Mouse (Mus musculus) heart, adult 2 months (tissue): ENCODE results near the gene Dab1. TPM values are rescaled to one million over a fixed set of nuclear protein-coding genes. Genes with fewer than 3 reads are reported as not detected.

Experiments used
- DNase-seq, 2 experiments: peaks; one replicate each; pipeline ENCODE4 v3.0.0; 2021
- H3K27ac ChIP-seq: fragments of 200-600 bp; 2 replicates; pipeline ENCODE4 v1.8.1; 2022
- H3K27me3 ChIP-seq: fragments of 200-500 bp; 2 replicates; pipeline ENCODE4 v1.6.1; 2012; ENCODE audit warnings: mild to moderate bottlenecking, low read length, inconsistent platforms, mixed read lengths; ENCODE audit not compliant: control insufficient read depth, insufficient read depth
- H3K36me3 ChIP-seq: fragments of 200-500 bp; 2 replicates; pipeline ENCODE4 v1.6.1; 2012; ENCODE audit warnings: low read length, inconsistent platforms; ENCODE audit not compliant: control insufficient read depth, insufficient read depth
- H3K4me1 ChIP-seq: fragments of 200-500 bp; 2 replicates; pipeline ENCODE4 v1.6.1; 2011; ENCODE audit warnings: low read length; ENCODE audit not compliant: control insufficient read depth, insufficient read depth
- H3K4me3 ChIP-seq: fragments of 200-600 bp; 2 replicates; pipeline ENCODE4 v1.8.1; 2022
- H3K79me2 ChIP-seq: fragments of 200-500 bp; replicated peaks from 2 replicates; pipeline ENCODE4 v1.6.1; 2012; ENCODE audit warnings: mild to moderate bottlenecking, inconsistent platforms, low read length, moderate library complexity, mixed read lengths; ENCODE audit not compliant: control insufficient read depth, insufficient read depth
- H3K9ac ChIP-seq: fragments of 200-500 bp; 2 replicates; pipeline ENCODE4 v1.6.1; 2012; ENCODE audit warnings: low read depth, mild to moderate bottlenecking, control low read depth, inconsistent platforms, low read length, mixed read lengths
- CTCF ChIP-seq: fragments of 200-600 bp; IDR thresholded peaks from 2 replicates; pipeline ENCODE4 v1.8.1; 2022; ENCODE audit warnings: antibody characterized with exemption, mild to moderate bottlenecking, moderate library complexity
- EP300 ChIP-seq: fragments of 200-500 bp; IDR thresholded peaks from 2 replicates; pipeline ENCODE4 v1.6.1; 2011; ENCODE audit warnings: low read depth, low read length, control low read depth; ENCODE audit not compliant: insufficient read depth
- POLR2A ChIP-seq: fragments of 200-500 bp; IDR thresholded peaks from 2 replicates; pipeline ENCODE4 v1.6.1; 2011; ENCODE audit warnings: mild to moderate bottlenecking, low read depth, low read length, control low read depth; ENCODE audit not compliant: insufficient read depth
- WGBS: fragments of 180-500 bp; shearing (Covaris S2); methylation state at CpG from one replicate; pipeline ENCODE4 v1.1.7; 2018; 5-methylcytosine and 5-hydroxymethylcytosine counted together
- intact Hi-C: fragments of 180-260 bp; cut with DNase I; formaldehyde crosslinking; loops from one replicate; pipeline ENCODE4 v1.15.1; 2025
- polyA plus RNA-seq: library from polyadenylated mRNA; depleted of rRNA; stranded (reverse); fragments of >200 nt; gene quantifications from 2 replicates; pipeline ENCODE4 v1.2.3, GENCODE M21; 2012
- total RNA-seq, 2 experiments: library from RNA; stranded (reverse); gene quantifications; 2 replicates each; pipeline ENCODE4 v1.2.3; 2021

Dab1 gene
- total and polyA plus RNA-seq, 3 experiments = 0.21 TPM; not detected in 2

DNA sequence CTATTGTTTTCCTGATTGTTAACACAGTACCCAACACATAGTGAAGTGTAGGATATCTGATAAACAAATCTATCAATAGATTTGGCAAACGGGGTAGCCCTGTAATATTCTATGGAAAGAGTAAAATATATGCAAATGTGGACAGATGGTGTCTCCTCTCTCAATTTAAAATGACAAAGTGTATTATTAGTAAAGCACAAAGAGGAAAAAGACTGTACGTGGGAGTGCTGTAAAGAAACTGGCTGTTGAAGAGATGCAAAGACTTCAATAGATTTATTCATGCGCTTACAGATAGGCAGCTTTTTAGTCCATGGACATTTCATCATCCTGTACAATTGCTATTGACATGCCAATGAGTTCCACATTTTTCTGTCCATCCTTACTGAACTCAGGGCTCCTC, 558.9 kb downstream of the Dab1 start:
- TF ChIP-seq EP300 = no peak
- no peak for TF ChIP-seq CTCF
- TF ChIP-seq POLR2A = no peak
- intact Hi-C loops = no loop called here
- H3K79me2 ChIP-seq = no peaks in the 10 kb centered on the region
- 85% methylated on average over 3 of the region's 3 CpGs for WGBS
- no peaks in the 10 kb centered on the region for H3K4me1 ChIP-seq
- H3K4me3 ChIP-seq = no peak overlapping the region
- H3K9ac ChIP-seq = no peak overlapping the region
- H3K27me3 ChIP-seq = no peaks in the 10 kb centered on the region
- DNase-seq = no peak
- H3K36me3 ChIP-seq = no peaks in the 10 kb centered on the region
- no peak overlapping the region for H3K27ac ChIP-seq

DNA sequence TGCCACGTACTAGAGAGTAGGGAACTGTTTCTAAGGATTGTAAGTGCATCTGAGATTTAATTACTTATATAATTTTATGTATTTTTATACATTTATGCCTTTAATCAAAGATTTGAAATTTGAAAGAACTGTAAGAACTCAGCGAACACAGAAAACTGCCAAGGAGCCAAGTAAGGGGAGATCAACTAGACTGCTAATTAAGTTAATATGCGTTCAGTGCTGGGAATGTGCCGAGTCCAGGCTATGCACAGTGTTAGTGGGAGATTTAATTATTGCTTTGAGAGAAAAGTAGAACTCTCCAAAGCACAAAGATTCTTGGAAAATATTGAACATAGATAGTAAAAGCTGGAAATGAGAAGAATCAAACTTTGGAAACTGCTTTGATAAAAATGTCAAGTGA, 567.2 kb downstream of the Dab1 start:
- WGBS = 81% methylated on average over 4 of the region's 4 CpGs
- Histone ChIP-seq H3K27ac (no peak overlapping the region), H3K79me2 (no peaks in the 10 kb centered on the region), H3K36me3 (no peaks in the 10 kb centered on the region), H3K4me3 (no peak overlapping the region), H3K4me1 (no peaks in the 10 kb centered on the region), H3K9ac (no peak overlapping the region), H3K27me3 (no peaks in the 10 kb centered on the region)
- no peak for TF ChIP-seq CTCF
- no peak for TF ChIP-seq POLR2A
- TF ChIP-seq EP300 = no peak
- DNase-seq = no peak
- intact Hi-C loops = no loop called here

DNA sequence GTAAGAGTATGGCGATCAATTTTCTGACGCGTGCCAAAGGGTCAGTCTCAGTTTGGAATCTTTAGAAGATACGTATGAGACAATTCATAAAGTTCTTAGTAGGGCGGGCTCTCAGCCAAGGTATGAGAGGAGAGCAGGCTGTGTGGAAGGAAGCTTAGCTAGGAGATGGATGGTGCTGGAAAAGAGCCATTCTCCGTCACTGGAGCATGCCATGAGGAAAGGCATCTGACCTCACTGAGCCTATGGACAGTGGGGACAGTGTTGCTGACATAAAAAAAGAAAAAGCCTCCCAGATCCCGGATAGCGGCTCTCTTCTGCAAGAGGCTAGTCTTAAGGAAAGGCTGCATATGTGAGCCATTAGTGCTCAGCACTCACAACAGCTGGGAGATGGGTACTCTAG, 579.5 kb downstream of the Dab1 start:
- H3K9ac ChIP-seq = no peak overlapping the region
- intact Hi-C loops = no loop called here
- TF ChIP-seq CTCF (no peak), EP300 (no peak), POLR2A (no peak)
- no peaks in the 10 kb centered on the region for H3K27me3 ChIP-seq
- H3K4me3 ChIP-seq = no peak overlapping the region
- no peak overlapping the region for H3K27ac ChIP-seq
- H3K4me1 ChIP-seq = no peaks in the 10 kb centered on the region
- no peak for DNase-seq
- H3K36me3 ChIP-seq = no peaks in the 10 kb centered on the region
- no peaks in the 10 kb centered on the region for H3K79me2 ChIP-seq
- 76% methylated on average over 8 of the region's 8 CpGs for WGBS

DNA sequence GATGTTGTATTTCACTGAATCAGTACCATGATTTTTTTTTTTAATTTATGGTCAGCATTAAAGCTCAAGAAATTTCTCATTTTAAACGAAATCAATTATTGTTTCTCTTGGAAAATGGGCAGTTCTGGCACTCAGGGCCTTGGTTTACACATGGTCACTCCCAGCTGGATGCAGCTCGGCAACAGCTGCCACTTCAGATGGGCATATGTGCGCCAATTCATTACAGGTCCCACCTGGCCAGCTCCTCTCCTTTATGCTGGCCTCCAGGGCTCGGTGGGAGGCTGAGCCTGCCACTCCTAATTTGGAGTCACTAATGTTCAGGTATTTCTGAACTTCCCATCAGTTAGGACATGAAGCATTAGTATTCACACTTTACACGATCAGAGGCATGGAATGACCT, 582.5 kb downstream of the Dab1 start:
- H3K27ac ChIP-seq = no peak overlapping the region
- no peaks in the 10 kb centered on the region for H3K27me3 ChIP-seq
- intact Hi-C loops = no loop called here
- H3K36me3 ChIP-seq = no peaks in the 10 kb centered on the region
- H3K4me3 ChIP-seq = no peak overlapping the region
- TF ChIP-seq CTCF (no peak), EP300 (no peak)
- DNase-seq = no peak
- H3K79me2 ChIP-seq = no peaks in the 10 kb centered on the region
- H3K4me1 ChIP-seq = no peaks in the 10 kb centered on the region
- H3K9ac ChIP-seq = no peak overlapping the region
- 71% methylated on average over 5 of the region's 5 CpGs for WGBS

DNA sequence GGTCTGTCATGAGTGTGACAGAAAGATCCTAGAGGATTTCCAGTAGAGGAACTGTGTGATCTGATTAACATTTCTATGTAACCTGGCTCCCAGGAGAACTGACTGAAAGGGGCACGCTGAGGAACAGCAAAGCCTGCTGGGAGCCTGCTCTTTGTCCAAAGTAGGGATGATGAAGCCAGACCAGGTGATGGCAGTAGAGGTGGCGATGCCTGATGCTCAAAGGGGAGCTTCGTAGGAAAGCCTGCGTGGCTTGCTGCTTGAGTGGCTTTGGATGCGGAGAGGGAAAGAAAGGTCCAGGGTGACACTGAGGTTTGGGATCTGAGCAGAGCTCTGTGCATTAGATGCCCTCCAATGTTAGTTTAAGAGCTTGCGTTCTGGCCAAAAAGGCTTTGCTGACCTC, 584.9 kb downstream of the Dab1 start:
- 55% methylated on average over 6 of the region's 6 CpGs for WGBS

DNA sequence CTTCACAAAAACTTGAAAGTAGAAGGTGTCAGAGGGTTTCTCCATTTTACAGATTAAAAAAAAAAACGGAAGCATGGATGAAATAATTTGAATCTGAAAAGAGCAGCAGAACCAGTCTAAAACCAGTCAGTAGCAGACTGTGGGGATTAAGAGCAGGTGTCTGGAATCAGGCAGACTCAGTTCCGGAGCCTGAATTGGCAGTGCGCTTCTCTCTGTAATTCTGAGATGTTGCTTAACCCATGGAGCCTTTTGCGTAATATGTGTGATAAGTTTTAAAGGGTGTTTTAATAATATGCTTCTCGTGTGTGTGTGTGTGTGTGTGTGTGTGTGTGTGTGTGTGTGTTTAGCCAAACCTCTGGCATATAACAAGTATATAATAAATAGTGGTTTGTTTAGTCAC, 587.5 kb downstream of the Dab1 start:
- Histone ChIP-seq H3K9ac (no peak overlapping the region), H3K27me3 (no peaks in the 10 kb centered on the region), H3K4me1 (no peaks in the 10 kb centered on the region), H3K79me2 (no peaks in the 10 kb centered on the region), H3K4me3 (no peak overlapping the region), H3K36me3 (no peaks in the 10 kb centered on the region), H3K27ac (no peak overlapping the region)
- 74% methylated on average over 5 of the region's 5 CpGs for WGBS
- TF ChIP-seq EP300 (no peak), POLR2A (no peak), CTCF (no peak)
- no peak for DNase-seq
- intact Hi-C loops = no loop called here

More for the DNA sequence above, 584.9 kb downstream of the Dab1 start:
- Histone ChIP-seq H3K4me1 (no peaks in the 10 kb centered on the region), H3K9ac (no peak overlapping the region), H3K27ac (no peak overlapping the region), H3K4me3 (no peak overlapping the region), H3K79me2 (no peaks in the 10 kb centered on the region), H3K27me3 (no peaks in the 10 kb centered on the region), H3K36me3 (no peaks in the 10 kb centered on the region)
- DNase-seq = no peak
- TF ChIP-seq CTCF (no peak), EP300 (no peak), POLR2A (no peak)
- intact Hi-C loops = no loop called here

DNA sequence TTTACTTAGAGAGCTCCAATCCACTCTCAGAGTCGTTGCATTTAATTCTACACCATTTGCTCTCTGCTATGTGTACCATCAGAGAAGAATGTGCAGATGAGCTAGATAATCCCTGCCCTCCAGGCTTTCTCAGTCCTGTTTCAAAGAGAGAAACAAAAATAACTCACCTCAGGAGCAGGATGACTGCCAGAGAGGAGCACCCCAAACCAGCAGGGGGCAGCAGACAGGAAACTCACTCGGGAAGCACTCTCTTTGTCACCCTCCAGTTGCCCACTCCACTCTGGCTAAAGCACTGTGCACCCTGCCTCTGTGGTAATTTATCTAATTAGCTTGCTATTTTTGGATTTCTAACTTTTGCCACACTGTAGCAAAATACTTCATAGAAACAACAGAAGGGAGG, 589.9 kb downstream of the Dab1 start:
- TF ChIP-seq EP300 (no peak), CTCF (peak; percentile 39), POLR2A (no peak)
- Histone ChIP-seq H3K4me1 (no peaks in the 10 kb centered on the region), H3K27me3 (no peaks in the 10 kb centered on the region), H3K79me2 (no peaks in the 10 kb centered on the region), H3K36me3 (no peaks in the 10 kb centered on the region), H3K4me3 (no peak overlapping the region), H3K27ac (no peak overlapping the region), H3K9ac (no peak overlapping the region)
- no peak for DNase-seq
- intact Hi-C loops = no loop called here
- WGBS = 22% methylated on average over 2 of the region's 2 CpGs
